Mouse (Mus musculus) thymus, adult 2 months (tissue): Measurements from ENCODE around the gene Zc3h7a.

Source experiments
- CTCF ChIP-seq: fragments of 200-500 bp; IDR thresholded peaks from 2 replicates; pipeline ENCODE4 v1.5.1; 2012; ENCODE audit warnings: mild to moderate bottlenecking, control low read depth, low read length, moderate library complexity, borderline replicate concordance; ENCODE audit not compliant: control insufficient read depth, poor library complexity, insufficient read depth; ENCODE audit errors: extremely low read depth
- POLR2A ChIP-seq: fragments of 200-500 bp; IDR thresholded peaks from 2 replicates; pipeline ENCODE4 v1.6.1; 2012; ENCODE audit warnings: mild to moderate bottlenecking, low read length, control low read depth, moderate library complexity; ENCODE audit not compliant: control insufficient read depth, poor library complexity, insufficient read depth; ENCODE audit errors: extremely low read depth

DNA sequence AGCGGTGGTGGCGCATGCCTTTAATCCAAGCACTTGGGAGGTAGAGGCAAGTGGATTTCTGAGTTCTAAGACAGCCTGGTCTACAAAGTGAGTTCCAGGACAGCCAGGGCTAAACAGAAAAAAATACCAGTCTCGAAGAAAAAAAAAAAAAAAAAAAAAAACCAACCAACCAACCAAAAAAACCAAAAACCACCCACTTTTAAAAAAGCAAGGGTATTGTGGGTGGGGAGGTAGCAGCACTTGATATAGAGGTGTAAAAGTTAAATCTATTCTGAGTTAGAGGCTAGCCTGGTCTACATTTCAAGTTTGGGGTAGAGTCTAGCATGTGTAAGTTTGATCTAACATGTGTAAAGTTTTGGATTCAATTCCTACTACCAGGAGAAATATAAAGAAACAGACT lies 24.1 kb upstream of the Zc3h7a start:
- TF ChIP-seq POLR2A (no peak), CTCF (no peak)
